Mouse (Mus musculus) cerebellum, adult 11 months (tissue): ENCODE data around the gene Zbtb4.

Experiments used
- DNase-seq: peaks from one replicate; pipeline ENCODE4 v3.0.0; 2022

Zbtb4 gene

GRCm38 (mm10) chr11:69801379-69801977 is 35.8 kb downstream of the Zbtb4 start, which contains the start of gene Fgf11:
Gene Fgf11, minus strand, starts transcription at chr11:69801857.
- no peak for DNase-seq

GRCm38 (mm10) chr11:69802648-69803105 is 37.0 kb downstream of the Zbtb4 start:
- no peak for DNase-seq

GRCm38 (mm10) chr11:69803328-69803727 is 37.6 kb downstream of the Zbtb4 start:
- no peak for DNase-seq

- no peak for DNase-seq
These were observed 38.3 kb downstream of the Zbtb4 start for GRCm38 (mm10) chr11:69803786-69804651.

GRCm38 (mm10) chr11:69804652-69804940 is 38.9 kb downstream of the Zbtb4 start:
- DNase-seq, result no peak

- no peak for DNase-seq
These were observed 39.5 kb downstream of the Zbtb4 start, which contains the start of gene Tmem102 for GRCm38 (mm10) chr11:69804972-69805909. Gene Tmem102, minus strand, starts transcription at chr11:69805624.

- DNase-seq, result no peak
These were observed 40.7 kb downstream of the Zbtb4 start for GRCm38 (mm10) chr11:69806378-69806777.

GRCm38 (mm10) chr11:69807641-69808040 is 41.9 kb downstream of the Zbtb4 start:
- DNase-seq, result no peak

GRCm38 (mm10) chr11:69810280-69810679 is 44.6 kb downstream of the Zbtb4 start:
- DNase-seq, result no peak

- no peak for DNase-seq
These were observed 49.4 kb downstream of the Zbtb4 start, which contains the start of gene Gm39566 for GRCm38 (mm10) chr11:69815155-69815554. Gene Gm39566, minus strand, starts transcription at chr11:69815298.

- no peak for DNase-seq
These were observed 50.8 kb downstream of the Zbtb4 start for GRCm38 (mm10) chr11:69816520-69816919.

- no peak for DNase-seq
These were observed 52.7 kb downstream of the Zbtb4 start, which contains the start of gene Spem2 for GRCm38 (mm10) chr11:69818365-69818764. Gene Spem2, minus strand, starts transcription at chr11:69818465.

- no peak for DNase-seq
These were observed 53.2 kb downstream of the Zbtb4 start for GRCm38 (mm10) chr11:69818871-69819270.

GRCm38 (mm10) chr11:69822080-69822479 is 56.4 kb downstream of the Zbtb4 start, which contains the start of gene Spem1:
Gene Spem1, minus strand, starts transcription at chr11:69822180.
- DNase-seq, result no peak

- DNase-seq, result no peak
These were observed 57.7 kb downstream of the Zbtb4 start for GRCm38 (mm10) chr11:69823456-69823855.

- DNase-seq, result no peak
These were observed 63.1 kb downstream of the Zbtb4 start for GRCm38 (mm10) chr11:69828832-69829231.

- DNase-seq, result no peak
These were observed 67.8 kb downstream of the Zbtb4 start for GRCm38 (mm10) chr11:69833554-69833953.
